Mouse (Mus musculus) lung, embryonic 14.5 days (tissue): Measurements from ENCODE around the gene Tns1. TPM values are rescaled to one million over a fixed set of nuclear protein-coding genes. Genes with fewer than 3 reads are reported as not detected.
A peak's percentile ranks its signal among the peaks of the same experiment; 100 is the strongest.

ENCODE experiments used
- ATAC-seq: fragments of 200-750 bp; cut with Nextera tagmentation; 2 replicates; pipeline ENCODE4 v1.8.0; 2017; ENCODE audit warnings: mild to moderate bottlenecking, moderate TSS enrichment, moderate library complexity; ENCODE audit not compliant: insufficient read depth
- DNase-seq: peaks from one replicate; pipeline ENCODE4 v3.0.0-alpha.2; 2015
- H3K27ac ChIP-seq: fragments of 300-500 bp; sonication (generic); 2 replicates; pipeline ENCODE4 v1.5.1; 2014; ENCODE audit warnings: low read depth, mild to moderate bottlenecking, moderate library complexity
- H3K27me3 ChIP-seq: fragments of 300-500 bp; sonication (generic); 2 replicates; pipeline ENCODE4 v1.6.1; 2014; ENCODE audit warnings: low read length, control low read depth; ENCODE audit not compliant: insufficient read depth
- H3K36me3 ChIP-seq: fragments of 300-500 bp; sonication (generic); 2 replicates; pipeline ENCODE4 v1.6.1; 2014; ENCODE audit warnings: control low read depth; ENCODE audit not compliant: insufficient read depth
- H3K4me1 ChIP-seq: fragments of 300-500 bp; sonication (generic); 2 replicates; pipeline ENCODE4 v1.6.1; 2014; ENCODE audit warnings: antibody characterized with exemption, control low read depth; ENCODE audit not compliant: insufficient read depth
- H3K4me2 ChIP-seq: fragments of 300-500 bp; sonication (generic); 2 replicates; pipeline ENCODE4 v1.6.1; 2014; ENCODE audit warnings: mild to moderate bottlenecking
- H3K4me3 ChIP-seq: fragments of 300-500 bp; sonication (generic); 2 replicates; pipeline ENCODE4 v1.5.1; 2014; ENCODE audit warnings: low read depth, low read length
- H3K9ac ChIP-seq: fragments of 300-500 bp; sonication (generic); 2 replicates; pipeline ENCODE4 v1.6.1; 2014
- H3K9me3 ChIP-seq: fragments of 300-500 bp; sonication (generic); 2 replicates; pipeline ENCODE4 v1.6.1; 2016; ENCODE audit warnings: low read depth, low read length, control low read depth
- CTCF ChIP-seq: IDR thresholded peaks from 2 replicates; pipeline ENCODE4 v1.5.1; 2016; ENCODE audit warnings: antibody characterized with exemption, low read depth
- WGBS: fragments of 180-500 bp; shearing (Covaris S2); extraction: QIAGEN DNeasy Blood & Tissue Kit; methylation state at CpG from one replicate; pipeline ENCODE4 v1.1.7; 2014; 5-methylcytosine and 5-hydroxymethylcytosine counted together
- polyA plus RNA-seq: library from polyadenylated mRNA; unstranded; fragments of >200 nt; fragmentation: Nextera tagmentation; extraction: Ambion mirVana; gene quantifications from 2 replicates; pipeline ENCODE4 v1.2.1, GENCODE M21; 2014

Gene Tns1
- polyA plus RNA-seq, 1 experiment from 2014 or later: 95.2 TPM

DNA sequence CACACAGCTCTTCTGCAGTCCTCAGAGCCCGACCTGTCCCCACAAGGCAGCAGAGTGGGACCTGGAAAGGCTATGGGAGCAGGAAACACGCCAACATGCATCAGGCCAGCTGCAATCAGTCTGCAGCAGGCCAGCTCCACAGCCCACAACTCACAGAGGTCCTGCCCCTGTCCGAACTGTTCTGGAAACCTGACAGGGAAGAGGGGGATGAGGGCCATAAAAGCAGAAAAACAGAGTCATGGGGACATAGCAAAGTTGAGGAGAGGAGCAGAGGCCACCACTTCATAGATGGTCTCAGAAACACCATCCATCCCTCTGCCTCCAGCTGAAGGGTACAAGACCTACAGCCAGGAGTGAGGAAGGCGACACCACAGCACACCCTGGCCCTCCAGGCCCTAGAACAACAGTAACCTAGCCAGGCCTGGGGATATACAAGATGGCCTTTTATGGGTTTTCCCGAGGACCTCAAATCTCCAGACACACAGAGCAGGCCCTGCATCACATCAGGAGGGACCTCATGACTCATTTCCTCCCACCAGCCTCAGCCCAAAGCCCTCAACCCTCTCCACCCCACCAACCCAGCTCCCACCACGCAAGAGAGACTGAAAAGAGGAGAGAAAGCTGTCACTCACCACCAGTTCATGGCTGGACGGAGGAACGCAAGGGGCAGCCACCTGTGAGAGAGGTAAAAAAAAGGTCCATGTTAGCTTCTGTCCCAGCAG is 108.6 kb downstream of the Tns1 start:
- H3K4me1 ChIP-seq: peaks cover 35% of the 10 kb centered on the region

GRCm38 (mm10) chr1:74014538-74015327 is 109.5 kb downstream of the Tns1 start:
- ATAC-seq: peak; percentile 31; the same call in 1 of the 2 replicates
- H3K27ac ChIP-seq: peak overlapping the region; percentile 86

More for the DNA sequence above, 108.6 kb downstream of the Tns1 start:
- 34% methylated on average over 8 of the region's 8 CpGs for WGBS
- Histone ChIP-seq H3K9ac (no peak overlapping the region), H3K4me2 (no peak overlapping the region), H3K27ac (peak overlapping the region; percentile 86), H3K9me3 (0 out of 2 replicates have a peak, but pooled peaks cover 3% of the 10 kb centered on the region), H3K36me3 (peaks cover 8% of the 10 kb centered on the region; the same call in 1 of the 2 replicates), H3K4me3 (no peak overlapping the region), H3K27me3 (no peaks in the 10 kb centered on the region)
- peak; percentile 89 for ATAC-seq
- peak; percentile 89 for DNase-seq
- TF ChIP-seq CTCF: no peak

GRCm38 (mm10) chr1:74013296-74014031 is 110.8 kb downstream of the Tns1 start:
- no peak overlapping the region for H3K9ac ChIP-seq
- H3K9me3 ChIP-seq: 0 out of 2 replicates have a peak, but pooled peaks cover 4% of the 10 kb centered on the region
- DNase-seq: no peak
- peak overlapping the region; percentile 12; the same call in 1 of the 2 replicates for H3K27ac ChIP-seq
- no peak for ATAC-seq
- H3K36me3 ChIP-seq: peaks cover 8% of the 10 kb centered on the region; the same call in 1 of the 2 replicates
- TF ChIP-seq CTCF: no peak
- 74% methylated on average over 14 of the region's 14 CpGs for WGBS
- H3K4me2 ChIP-seq: no peak overlapping the region
- no peak overlapping the region for H3K4me3 ChIP-seq
- peaks cover 47% of the 10 kb centered on the region for H3K4me1 ChIP-seq
- H3K27me3 ChIP-seq: no peaks in the 10 kb centered on the region

More at GRCm38 (mm10) chr1:74014538-74015327, 109.5 kb downstream of the Tns1 start:
- DNase-seq: peak; percentile 56
- Histone ChIP-seq H3K9me3 (0 out of 2 replicates have a peak, but pooled peaks cover 4% of the 10 kb centered on the region), H3K36me3 (peaks cover 8% of the 10 kb centered on the region; the same call in 1 of the 2 replicates), H3K9ac (no peak overlapping the region), H3K4me3 (no peak overlapping the region), H3K27me3 (no peaks in the 10 kb centered on the region), H3K4me2 (no peak overlapping the region), H3K4me1 (peaks cover 35% of the 10 kb centered on the region)
- TF ChIP-seq CTCF: no peak
- WGBS: 39% methylated on average over 8 of the region's 14 CpGs

DNA sequence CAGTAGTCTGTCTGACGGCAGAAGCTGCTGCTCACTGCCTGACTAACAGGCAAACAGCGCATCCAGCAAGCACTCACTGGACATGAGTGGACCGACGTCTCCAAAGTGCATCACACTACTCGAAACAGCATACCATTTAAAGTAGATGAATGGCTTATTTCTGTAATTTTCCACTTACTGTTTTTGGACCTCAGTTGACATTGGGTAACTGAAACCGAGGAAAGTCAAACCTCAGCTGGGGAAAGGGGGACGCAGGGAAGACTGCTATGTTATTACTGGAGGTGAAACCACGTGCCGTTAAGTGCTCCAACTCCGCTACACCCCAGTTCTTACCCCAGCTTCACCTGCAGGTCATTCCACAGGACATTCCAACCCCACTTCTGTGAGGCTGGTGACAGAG is 111.5 kb downstream of the Tns1 start:
- 0 out of 2 replicates have a peak, but pooled peaks cover 4% of the 10 kb centered on the region for H3K9me3 ChIP-seq
- H3K4me2 ChIP-seq: no peak overlapping the region
- ATAC-seq (no peak), DNase-seq (no peak)
- peaks cover 50% of the 10 kb centered on the region for H3K4me1 ChIP-seq
- H3K9ac ChIP-seq: no peak overlapping the region
- H3K27me3 ChIP-seq: no peaks in the 10 kb centered on the region
- peaks cover 8% of the 10 kb centered on the region; the same call in 1 of the 2 replicates for H3K36me3 ChIP-seq
- no peak overlapping the region for H3K27ac ChIP-seq
- WGBS: 68% methylated on average over 10 of the region's 10 CpGs
- TF ChIP-seq CTCF: no peak
- no peak overlapping the region for H3K4me3 ChIP-seq

DNA sequence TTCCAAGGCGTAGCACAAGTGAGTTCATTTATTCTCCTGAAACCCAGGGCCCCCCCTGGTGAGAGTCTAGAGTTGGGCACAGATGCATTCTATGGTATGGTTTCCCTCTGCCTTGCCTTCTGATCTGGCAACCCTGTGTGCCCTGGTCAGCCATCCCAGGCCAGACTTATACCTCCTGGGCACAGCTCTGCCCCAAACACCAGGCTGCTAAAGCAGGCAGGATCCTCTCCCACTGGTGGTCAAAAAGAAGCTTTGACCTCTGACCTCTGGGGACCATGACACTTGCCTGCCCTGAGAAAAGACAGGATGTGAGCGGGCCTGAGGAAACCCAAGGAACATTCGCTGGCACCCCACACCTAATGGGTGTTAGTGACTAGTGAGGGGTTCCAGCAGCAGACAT is 114.8 kb downstream of the Tns1 start:
- no peak overlapping the region for H3K4me3 ChIP-seq
- peak overlapping the region; percentile 74; the same call in 1 of the 2 replicates for H3K27ac ChIP-seq
- no peak overlapping the region for H3K9ac ChIP-seq
- no peak for TF ChIP-seq CTCF
- no peaks in the 10 kb centered on the region for H3K27me3 ChIP-seq
- WGBS: 91% methylated on average over 3 of the region's 3 CpGs
- ATAC-seq (no peak), DNase-seq (no peak)
- peaks cover 32% of the 10 kb centered on the region for H3K4me1 ChIP-seq
- peaks cover 8% of the 10 kb centered on the region; the same call in 1 of the 2 replicates for H3K36me3 ChIP-seq
- 0 out of 2 replicates have a peak, but pooled peaks cover 4% of the 10 kb centered on the region for H3K9me3 ChIP-seq
- H3K4me2 ChIP-seq: no peak overlapping the region

DNA sequence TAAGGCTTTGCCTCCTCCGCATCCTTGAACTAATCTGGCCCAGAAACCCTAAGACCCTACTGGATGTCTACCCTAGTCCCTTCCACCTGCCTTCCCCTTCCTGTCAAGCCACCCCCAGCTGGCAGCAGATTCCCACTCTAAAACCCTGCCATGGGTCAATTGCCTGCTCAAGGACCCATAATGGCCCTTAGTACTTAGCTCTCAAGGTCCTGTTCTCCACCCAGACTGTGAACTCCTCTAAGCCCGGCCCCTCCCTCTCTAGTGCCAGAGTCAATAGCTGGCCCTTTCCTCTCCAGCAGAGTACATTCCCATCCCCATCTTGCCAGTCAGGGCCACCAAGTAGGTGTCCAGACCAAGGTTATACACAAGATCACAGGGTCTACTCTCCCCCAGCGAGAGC is 115.3 kb downstream of the Tns1 start:
- no peaks in the 10 kb centered on the region for H3K27me3 ChIP-seq
- peaks cover 8% of the 10 kb centered on the region; the same call in 1 of the 2 replicates for H3K36me3 ChIP-seq
- H3K4me2 ChIP-seq: no peak overlapping the region
- 0 out of 2 replicates have a peak, but pooled peaks cover 4% of the 10 kb centered on the region for H3K9me3 ChIP-seq
- H3K4me3 ChIP-seq: no peak overlapping the region
- no peak overlapping the region for H3K9ac ChIP-seq
- 70% methylated on average over 3 of the region's 3 CpGs for WGBS
- peaks cover 31% of the 10 kb centered on the region for H3K4me1 ChIP-seq
- H3K27ac ChIP-seq: peak overlapping the region; percentile 74
- TF ChIP-seq CTCF: no peak
- ATAC-seq: peak; percentile 36; the same call in 1 of the 2 replicates
- no peak for DNase-seq
